Mouse (Mus musculus): ENCODE results near the gene Spem2. TPM values are rescaled to one million over a fixed set of nuclear protein-coding genes. Genes with fewer than 3 reads are reported as not detected.

Spem2 gene
- polyA plus RNA-seq, 1 experiment from 2014 or later, result not detected

GRCm38 (mm10) chr11:69836703-69837576, 18.7 kb upstream of the Spem2 start:
- Histone ChIP-seq H3K9me3 (ENCODE audit: low read length) (no peaks in the 10 kb centered on the region), H3K4me2 (replicated peaks; ENCODE audit: low read depth, low read length) (peak overlapping the region; percentile 94), H3K9ac (replicated peaks; ENCODE audit: low read depth) (peak overlapping the region; percentile 55), H3K4me3 (ENCODE audit: low read depth, low read length) (peak overlapping the region; percentile 55), H3K4me1 (ENCODE audit: insufficient read depth, low read depth, low read length) (peaks cover 11% of the 10 kb centered on the region), H3K27ac (ENCODE audit: low read length) (peak overlapping the region; percentile 90), H3K27me3 (replicated peaks; ENCODE audit: insufficient read depth, low read length) (0 out of 2 replicates have a peak, but pooled peaks cover 5% of the 10 kb centered on the region), H3K36me3 (ENCODE audit: insufficient read depth, low read length) (no peaks in the 10 kb centered on the region)
- DNase-seq (ENCODE audit: low spot score), result peak; percentile 32
- 3% methylated on average over 37 of the region's 52 CpGs for WGBS
- TF ChIP-seq EP300 (IDR thresholded peaks at IDR 0.05) (no peak), CTCF (IDR thresholded peaks at IDR 0.05) (no peak)
- ATAC-seq, result no peak

DNA sequence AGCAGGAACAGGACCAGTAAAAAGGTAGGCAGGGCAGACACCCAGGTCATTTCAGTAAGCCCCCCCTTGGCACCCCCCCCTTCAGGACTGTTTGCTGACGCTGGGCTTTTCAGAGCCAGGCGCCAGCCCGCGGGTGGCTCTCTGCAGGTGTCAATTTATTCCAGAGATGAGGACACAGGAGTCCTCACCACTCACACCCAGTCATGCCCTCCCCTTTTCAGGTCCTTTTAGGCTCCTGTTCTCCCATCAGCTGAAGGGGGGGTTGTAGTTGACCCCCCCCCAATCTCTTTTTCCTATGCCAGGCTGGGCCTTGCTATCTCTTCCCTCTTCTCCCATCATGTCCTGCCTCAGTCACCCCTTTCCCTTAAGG, 17.7 kb upstream of the Spem2 start:
- no peak for DNase-seq (ENCODE audit: low spot score)
- no peak overlapping the region for H3K4me3 ChIP-seq (ENCODE audit: low read depth, low read length)
- ATAC-seq, result no peak
- TF ChIP-seq EP300 (IDR thresholded peaks at IDR 0.05) (no peak), CTCF (IDR thresholded peaks at IDR 0.05) (no peak)
- H3K36me3 ChIP-seq (ENCODE audit: insufficient read depth, low read length), result no peaks in the 10 kb centered on the region
- no peak overlapping the region for H3K4me2 ChIP-seq (replicated peaks; ENCODE audit: low read depth, low read length)
- WGBS, result 0% methylated on average over 3 of the region's 4 CpGs
- no peak overlapping the region for H3K27ac ChIP-seq (ENCODE audit: low read length)
- peaks cover 11% of the 10 kb centered on the region for H3K4me1 ChIP-seq (ENCODE audit: insufficient read depth, low read depth, low read length)
- 0 out of 2 replicates have a peak, but pooled peaks cover 5% of the 10 kb centered on the region for H3K27me3 ChIP-seq (replicated peaks; ENCODE audit: insufficient read depth, low read length)
- H3K9me3 ChIP-seq (ENCODE audit: low read length), result no peaks in the 10 kb centered on the region
- H3K9ac ChIP-seq (replicated peaks; ENCODE audit: low read depth), result no peak overlapping the region

- H3K36me3 ChIP-seq (ENCODE audit: insufficient read depth, low read length), result no peaks in the 10 kb centered on the region
- 0 out of 2 replicates have a peak, but pooled peaks cover 5% of the 10 kb centered on the region for H3K27me3 ChIP-seq (replicated peaks; ENCODE audit: insufficient read depth, low read length)
- no peak for ATAC-seq
- H3K27ac ChIP-seq (ENCODE audit: low read length), result no peak overlapping the region
- DNase-seq (ENCODE audit: low spot score), result no peak
- no peak overlapping the region for H3K9ac ChIP-seq (replicated peaks; ENCODE audit: low read depth)
- WGBS, result 22% methylated on average over 9 of the region's 9 CpGs
- peaks cover 11% of the 10 kb centered on the region for H3K4me1 ChIP-seq (ENCODE audit: insufficient read depth, low read depth, low read length)
- H3K4me3 ChIP-seq (ENCODE audit: low read depth, low read length), result no peak overlapping the region
- H3K9me3 ChIP-seq (ENCODE audit: low read length), result no peaks in the 10 kb centered on the region
- TF ChIP-seq CTCF (IDR thresholded peaks at IDR 0.05), result no peak
- TF ChIP-seq EP300 (IDR thresholded peaks at IDR 0.05), result no peak
- H3K4me2 ChIP-seq (replicated peaks; ENCODE audit: low read depth, low read length), result no peak overlapping the region
Observed at GRCm38 (mm10) chr11:69835326-69835965, 17.2 kb upstream of the Spem2 start.

- no peaks in the 10 kb centered on the region for H3K36me3 ChIP-seq (ENCODE audit: insufficient read depth, low read length)
- H3K27ac ChIP-seq (ENCODE audit: low read length), result no peak overlapping the region
- peak overlapping the region; percentile 64 for H3K4me2 ChIP-seq (replicated peaks; ENCODE audit: low read depth, low read length)
- H3K4me1 ChIP-seq (ENCODE audit: insufficient read depth, low read depth, low read length), result peaks cover 11% of the 10 kb centered on the region
- H3K27me3 ChIP-seq (replicated peaks; ENCODE audit: insufficient read depth, low read length), result 0 out of 2 replicates have a peak, but pooled peaks cover 5% of the 10 kb centered on the region
- no peak for ATAC-seq
- no peaks in the 10 kb centered on the region for H3K9me3 ChIP-seq (ENCODE audit: low read length)
- peak; percentile 54 for DNase-seq (ENCODE audit: low spot score)
- WGBS, result 11% methylated on average over 42 of the region's 48 CpGs
- TF ChIP-seq EP300 (IDR thresholded peaks at IDR 0.05), result no peak
- no peak for TF ChIP-seq CTCF (IDR thresholded peaks at IDR 0.05)
- peak overlapping the region; percentile 26 for H3K4me3 ChIP-seq (ENCODE audit: low read depth, low read length)
- peak overlapping the region; percentile 32; the same call in 1 of the 2 replicates for H3K9ac ChIP-seq (replicated peaks; ENCODE audit: low read depth)
Observed at GRCm38 (mm10) chr11:69834001-69834549, 15.8 kb upstream of the Spem2 start.

DNA sequence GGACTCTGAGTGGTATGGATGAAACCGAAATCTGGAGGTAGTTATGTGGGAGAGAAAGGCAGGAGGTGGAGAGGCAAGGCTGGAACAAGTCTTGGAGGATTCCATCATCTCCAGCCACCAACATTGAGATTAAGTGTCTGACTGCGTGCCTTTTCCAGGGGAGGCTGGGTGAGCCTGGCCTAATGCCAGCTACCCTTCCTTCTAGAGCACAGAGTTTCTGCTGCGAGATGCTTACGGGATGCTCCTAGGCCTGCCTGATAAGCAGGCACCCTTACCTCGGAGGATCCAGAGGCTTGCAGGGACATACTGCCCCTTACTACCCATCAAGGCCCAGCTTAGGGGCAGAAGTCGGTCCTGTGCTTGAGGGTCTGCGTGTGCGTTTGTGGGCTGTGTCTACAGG, 15.3 kb upstream of the Spem2 start:
- WGBS, result 45% methylated on average over 8 of the region's 8 CpGs
- Histone ChIP-seq H3K9ac (replicated peaks; ENCODE audit: low read depth) (no peak overlapping the region), H3K27ac (ENCODE audit: low read length) (no peak overlapping the region), H3K4me1 (ENCODE audit: insufficient read depth, low read depth, low read length) (peaks cover 11% of the 10 kb centered on the region), H3K36me3 (ENCODE audit: insufficient read depth, low read length) (no peaks in the 10 kb centered on the region), H3K9me3 (ENCODE audit: low read length) (no peaks in the 10 kb centered on the region), H3K4me2 (replicated peaks; ENCODE audit: low read depth, low read length) (peak overlapping the region; percentile 64), H3K27me3 (replicated peaks; ENCODE audit: insufficient read depth, low read length) (0 out of 2 replicates have a peak, but pooled peaks cover 5% of the 10 kb centered on the region), H3K4me3 (ENCODE audit: low read depth, low read length) (no peak overlapping the region; the same call in 1 of the 2 replicates)
- TF ChIP-seq EP300 (IDR thresholded peaks at IDR 0.05) (no peak), CTCF (IDR thresholded peaks at IDR 0.05) (no peak)
- ATAC-seq (no peak), DNase-seq (ENCODE audit: low spot score) (no peak)

DNA sequence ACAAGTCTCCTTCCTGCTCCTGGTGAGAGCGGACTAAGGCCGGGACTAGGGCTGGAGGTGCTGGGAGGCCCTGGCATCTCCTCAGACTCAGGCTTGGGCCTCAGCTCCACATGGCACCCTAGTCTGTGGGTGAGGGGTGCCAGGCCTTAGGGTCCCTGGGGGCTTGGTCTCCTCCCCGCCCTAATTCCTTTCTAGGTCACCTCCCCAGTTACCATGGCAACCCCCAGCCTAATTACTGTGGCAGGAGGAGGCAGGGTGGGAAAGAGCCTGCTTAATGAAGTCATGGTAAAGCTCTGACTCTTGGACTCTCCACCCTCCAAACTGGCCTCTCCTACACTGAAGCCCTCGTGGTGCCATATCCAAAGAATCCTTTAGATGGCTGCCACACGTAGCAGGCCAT, 10.6 kb upstream of the Spem2 start:
- H3K36me3 ChIP-seq (ENCODE audit: insufficient read depth, low read length), result no peaks in the 10 kb centered on the region
- 73% methylated on average over 5 of the region's 5 CpGs for WGBS
- H3K27ac ChIP-seq (ENCODE audit: low read length), result no peak overlapping the region
- no peaks in the 10 kb centered on the region for H3K9me3 ChIP-seq (ENCODE audit: low read length)
- ATAC-seq, result no peak
- H3K4me1 ChIP-seq (ENCODE audit: insufficient read depth, low read depth, low read length), result no peaks in the 10 kb centered on the region
- TF ChIP-seq EP300 (IDR thresholded peaks at IDR 0.05) (no peak), CTCF (IDR thresholded peaks at IDR 0.05) (no peak)
- no peak overlapping the region for H3K9ac ChIP-seq (replicated peaks; ENCODE audit: low read depth)
- no peak overlapping the region for H3K4me2 ChIP-seq (replicated peaks; ENCODE audit: low read depth, low read length)
- H3K27me3 ChIP-seq (replicated peaks; ENCODE audit: insufficient read depth, low read length), result no peaks in the 10 kb centered on the region
- DNase-seq (ENCODE audit: low spot score), result no peak
- no peak overlapping the region for H3K4me3 ChIP-seq (ENCODE audit: low read depth, low read length)
